Mouse (Mus musculus) liver, adult 2 months (tissue): ENCODE data around the gene Gm47969.

Experiments
- CTCF ChIP-seq: fragments of 200-500 bp; IDR thresholded peaks from 2 replicates; pipeline ENCODE4 v1.5.1; 2011; ENCODE audit warnings: low read depth, low read length, control low read depth
- POLR2A ChIP-seq: fragments of 200-500 bp; IDR thresholded peaks from 2 replicates; pipeline ENCODE4 v1.6.1; 2011; ENCODE audit warnings: low read length, control low read depth; ENCODE audit not compliant: insufficient read depth; ENCODE audit errors: extremely low read depth

- TF ChIP-seq CTCF: no peak
- no peak for TF ChIP-seq POLR2A
Measured at GRCm38 (mm10) chr1:83059278-83059677, 14.5 kb downstream of the Gm47969 start, which contains the start of gene A030005K14Rik.
